In genomic region chr4:98511964-98512743, GRCm38 (mm10) we compare ENCODE assay signal across 14 mouse cellular contexts.
DNase-seq lines count a peak whose midpoint lies in the region; ATAC-seq lines count a peak whose summit lies in the region.
"Had no signal": no experiment of that assay in that cellular context is flagged by ENCODE, and none has a peak within 500 bp of the region (broad histone marks: within the 10 kb centered on the region; RNA-seq: fewer than 3 reads in every experiment).

No protein-coding gene starts in this region.

- no peak overlapping the region for H3K9ac ChIP-seq in forebrain, embryonic 11.5 days (ENCODE audit: low read length)
- H3K9ac ChIP-seq in intestine, embryonic 16.5 days (ENCODE audit: low read depth, low read length), result no peak overlapping the region
- no peak overlapping the region for H3K9ac ChIP-seq in intestine, embryonic 15.5 days
- H3K9ac ChIP-seq in forebrain, embryonic 14.5 days (ENCODE audit: low read length), result no peak overlapping the region
- H3K9ac ChIP-seq: hindbrain, embryonic 15.5 days; neural tube, embryonic 12.5 days had no signal

- no peak for ATAC-seq in forebrain, embryonic 11.5 days (replicated peaks; ENCODE audit: low FRiP score)
- no peak for ATAC-seq in intestine, embryonic 16.5 days
- no peak for ATAC-seq in intestine, embryonic 15.5 days
- ATAC-seq in forebrain, embryonic 14.5 days, result no peak
- ATAC-seq in erythroid progenitor cell, adult 5-6 weeks (replicated peaks; ENCODE audit: low FRiP score, poor library complexity, severe bottlenecking), result no peak
- ATAC-seq: lung, postnatal 0 days had no signal

- H3K27me3 ChIP-seq in forebrain, embryonic 10.5 days (ENCODE audit: poor library complexity, severe bottlenecking), result no peaks in the 10 kb centered on the region
- H3K27me3 ChIP-seq in forebrain, embryonic 11.5 days (ENCODE audit: control insufficient read depth, insufficient read depth, low read length), result no peaks in the 10 kb centered on the region
- no peaks in the 10 kb centered on the region for H3K27me3 ChIP-seq in intestine, embryonic 16.5 days (replicated peaks; ENCODE audit: control insufficient read depth, insufficient read depth, low read length)
- no peaks in the 10 kb centered on the region for H3K27me3 ChIP-seq in intestine, embryonic 15.5 days (replicated peaks)
- H3K27me3 ChIP-seq in forebrain, embryonic 14.5 days (replicated peaks; ENCODE audit: control insufficient read depth, insufficient read depth, low read length), result no peaks in the 10 kb centered on the region
- H3K27me3 ChIP-seq: hindbrain, embryonic 15.5 days; neural tube, embryonic 12.5 days had no signal

- DNase-seq in forebrain, embryonic 10.5 days (ENCODE audit: extremely low spot score, low spot score), result no peak
- no peak for DNase-seq in forebrain, embryonic 11.5 days (ENCODE audit: low spot score)
- peak; percentile 8 for DNase-seq in Muller cell, postnatal 12 days (ENCODE audit: inconsistent ontology term)
- DNase-seq in forebrain, embryonic 14.5 days (ENCODE audit: low spot score), result no peak
- no peak for DNase-seq in thymus, postnatal 10 days (ENCODE audit: low spot score in 2 of 2)
- DNase-seq: gastrocnemius, postnatal 25 days; layer of hippocampus, postnatal 36 days had no signal

- no peaks in the 10 kb centered on the region for H3K36me3 ChIP-seq in forebrain, embryonic 10.5 days (replicated peaks)
- no peaks in the 10 kb centered on the region for H3K36me3 ChIP-seq in forebrain, embryonic 11.5 days (ENCODE audit: control insufficient read depth, insufficient read depth, low read length)
- H3K36me3 ChIP-seq in intestine, embryonic 16.5 days (ENCODE audit: control insufficient read depth, insufficient read depth, low read length), result no peaks in the 10 kb centered on the region
- H3K36me3 ChIP-seq in intestine, embryonic 15.5 days, result no peaks in the 10 kb centered on the region
- 0 out of 2 replicates have a peak, but pooled peaks cover 4% of the 10 kb centered on the region for H3K36me3 ChIP-seq in forebrain, embryonic 14.5 days (ENCODE audit: control insufficient read depth, insufficient read depth, low read length)
- H3K36me3 ChIP-seq: hindbrain, embryonic 15.5 days; midbrain, embryonic 10.5 days; neural tube, embryonic 12.5 days had no signal

- H3K4me2 ChIP-seq in forebrain, embryonic 11.5 days (ENCODE audit: low read depth, low read length, severe bottlenecking), result no peak overlapping the region
- no peak overlapping the region for H3K4me2 ChIP-seq in intestine, embryonic 16.5 days (ENCODE audit: low read depth, low read length)
- no peak overlapping the region for H3K4me2 ChIP-seq in intestine, embryonic 15.5 days (replicated peaks)
- H3K4me2 ChIP-seq in forebrain, embryonic 14.5 days (ENCODE audit: low read length), result no peak overlapping the region
- H3K4me2 ChIP-seq: hindbrain, embryonic 15.5 days; neural tube, embryonic 12.5 days had no signal

- H3K4me1 ChIP-seq in forebrain, embryonic 10.5 days, result peaks cover 11% of the 10 kb centered on the region; the same call in 1 of the 2 replicates
- H3K4me1 ChIP-seq in forebrain, embryonic 11.5 days (replicated peaks; ENCODE audit: control insufficient read depth, insufficient read depth, low read length), result 0 out of 2 replicates have a peak, but pooled peaks cover 2% of the 10 kb centered on the region
- H3K4me1 ChIP-seq in intestine, embryonic 16.5 days (ENCODE audit: control insufficient read depth, insufficient read depth, low read length), result peaks cover 4% of the 10 kb centered on the region; the same call in 1 of the 2 replicates
- peaks cover 2% of the 10 kb centered on the region; the same call in 1 of the 2 replicates for H3K4me1 ChIP-seq in intestine, embryonic 15.5 days (replicated peaks)
- no peaks in the 10 kb centered on the region for H3K4me1 ChIP-seq in forebrain, embryonic 14.5 days (ENCODE audit: control insufficient read depth, insufficient read depth, low read length)
- H3K4me1 ChIP-seq: midbrain, embryonic 10.5 days had no signal

- no peak overlapping the region for H3K4me3 ChIP-seq in forebrain, embryonic 10.5 days
- H3K4me3 ChIP-seq in forebrain, embryonic 11.5 days (ENCODE audit: low read depth, low read length), result no peak overlapping the region
- no peak overlapping the region for H3K4me3 ChIP-seq in intestine, embryonic 16.5 days (ENCODE audit: low read length)
- no peak overlapping the region for H3K4me3 ChIP-seq in intestine, embryonic 15.5 days (replicated peaks)
- no peak overlapping the region for H3K4me3 ChIP-seq in forebrain, embryonic 14.5 days (ENCODE audit: low read depth, low read length)
- H3K4me3 ChIP-seq: hindbrain, embryonic 15.5 days; midbrain, embryonic 10.5 days; neural tube, embryonic 12.5 days had no signal

- 89% methylated on average over 10 of the region's 10 CpGs for WGBS in forebrain, embryonic 10.5 days
- WGBS in forebrain, embryonic 11.5 days, result 89% methylated on average over 10 of the region's 10 CpGs
- 85% methylated on average over 10 of the region's 10 CpGs for WGBS in intestine, embryonic 16.5 days
- 84% methylated on average over 10 of the region's 10 CpGs for WGBS in intestine, embryonic 15.5 days
- WGBS in forebrain, embryonic 14.5 days, result 76% methylated on average over 10 of the region's 10 CpGs

- H3K27ac ChIP-seq in forebrain, embryonic 10.5 days, result 0 out of 2 replicates have a peak overlapping the region, but pooled peaks have one; percentile 30
- no peak overlapping the region for H3K27ac ChIP-seq in forebrain, embryonic 11.5 days (ENCODE audit: low read depth, low read length)
- 0 out of 2 replicates have a peak overlapping the region, but pooled peaks have one; percentile 31 for H3K27ac ChIP-seq in intestine, embryonic 16.5 days (ENCODE audit: low read length)
- H3K27ac ChIP-seq in intestine, embryonic 15.5 days, result no peak overlapping the region
- peak overlapping the region; percentile 60; the same call in 1 of the 2 replicates for H3K27ac ChIP-seq in forebrain, embryonic 14.5 days (ENCODE audit: low read depth, low read length)
- H3K27ac ChIP-seq: hindbrain, embryonic 15.5 days; midbrain, embryonic 10.5 days; neural tube, embryonic 12.5 days had no signal

- no peaks in the 10 kb centered on the region for H3K9me3 ChIP-seq in forebrain, embryonic 10.5 days
- H3K9me3 ChIP-seq in forebrain, embryonic 11.5 days (ENCODE audit: control insufficient read depth, low read length), result no peaks in the 10 kb centered on the region
- no peaks in the 10 kb centered on the region for H3K9me3 ChIP-seq in intestine, embryonic 16.5 days (ENCODE audit: control insufficient read depth, low read length)
- H3K9me3 ChIP-seq in intestine, embryonic 15.5 days, result no peaks in the 10 kb centered on the region
- H3K9me3 ChIP-seq in forebrain, embryonic 14.5 days (replicated peaks; ENCODE audit: control insufficient read depth, low read length), result no peaks in the 10 kb centered on the region
- H3K9me3 ChIP-seq: hindbrain, embryonic 15.5 days; midbrain, embryonic 10.5 days; neural tube, embryonic 12.5 days had no signal

Comparison
In these comparisons a context has a peak if more than half of its experiments do, and no peak if none do; other contexts are left out.
1. H3K27ac ChIP-seq: peak in forebrain, embryonic 10.5 days (single experiment), intestine, embryonic 16.5 days (single experiment) and forebrain, embryonic 14.5 days (single experiment); none in forebrain, embryonic 11.5 days (single experiment) and intestine, embryonic 15.5 days (single experiment).